Mouse (Mus musculus): ENCODE measurements around the gene Cd28. TPM values are rescaled to one million over a fixed set of nuclear protein-coding genes. Genes with fewer than 3 reads are reported as not detected.

The Cd28 gene
- polyA plus RNA-seq, 1 experiment from 2014 or later = 0.15 TPM

DNA sequence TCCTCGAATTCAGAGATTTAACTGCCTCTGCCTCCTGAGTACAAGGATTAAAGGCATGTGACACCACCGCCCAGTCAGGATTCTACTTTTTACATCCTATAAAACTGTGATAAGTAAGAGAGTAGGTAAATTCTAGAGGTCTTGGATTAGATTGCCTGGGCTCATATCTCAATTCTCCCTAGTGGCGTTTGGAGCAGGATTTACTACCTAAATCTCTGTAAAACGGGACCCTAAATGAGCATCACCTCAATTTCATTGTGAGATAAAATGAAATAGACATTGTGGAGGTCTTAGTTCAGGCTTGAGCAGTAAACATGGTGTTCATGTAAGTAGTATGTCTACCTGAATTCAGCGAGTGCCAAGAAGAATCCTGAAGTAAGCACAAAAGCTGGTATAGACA, 30.3 kb downstream of the Cd28 start:
- no peak for DNase-seq (ENCODE audit: low spot score)
- WGBS = 94% methylated on average over 5 of the region's 5 CpGs

DNA sequence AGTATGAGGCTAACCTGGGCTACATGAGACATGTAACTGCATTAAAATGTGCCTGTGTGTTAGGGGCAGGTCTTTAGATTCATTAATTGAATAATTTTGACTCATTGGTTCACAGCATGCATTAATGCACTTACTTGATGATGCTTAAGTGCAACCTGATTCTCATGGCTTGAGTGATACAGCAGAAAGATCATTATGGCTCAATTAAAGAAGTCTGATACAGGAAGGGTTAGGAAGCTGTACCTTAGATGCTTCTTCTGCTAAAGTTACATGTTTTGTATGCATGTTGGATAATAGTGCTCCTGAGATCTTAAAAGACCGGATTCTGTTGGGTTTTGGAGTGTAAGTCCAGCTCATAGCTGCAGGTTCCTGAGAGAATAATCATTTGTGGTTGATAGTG, 31.7 kb downstream of the Cd28 start:
- 91% methylated on average over 1 of the region's 1 CpGs for WGBS
- DNase-seq (ENCODE audit: low spot score) (no peak), ATAC-seq (ENCODE audit: low FRiP score) (no peak)
- H3K4me3 ChIP-seq (replicated peaks; ENCODE audit: low read length) = no peak overlapping the region
- no peaks in the 10 kb centered on the region for H3K27me3 ChIP-seq (ENCODE audit: control insufficient read depth, insufficient read depth, low read length)
- no peaks in the 10 kb centered on the region for H3K36me3 ChIP-seq (replicated peaks; ENCODE audit: control insufficient read depth, insufficient read depth)
- H3K9ac ChIP-seq = no peak overlapping the region
- H3K9me3 ChIP-seq (ENCODE audit: control insufficient read depth, low read length) = no peaks in the 10 kb centered on the region
- no peak overlapping the region for H3K27ac ChIP-seq
- H3K4me2 ChIP-seq (replicated peaks) = no peak overlapping the region
- H3K4me1 ChIP-seq (replicated peaks; ENCODE audit: control insufficient read depth, insufficient read depth, low read length) = no peaks in the 10 kb centered on the region

More for the DNA sequence above, 30.3 kb downstream of the Cd28 start:
- Histone ChIP-seq H3K27me3 (ENCODE audit: control insufficient read depth, insufficient read depth, low read length) (no peaks in the 10 kb centered on the region), H3K27ac (no peak overlapping the region), H3K9ac (no peak overlapping the region), H3K4me1 (replicated peaks; ENCODE audit: control insufficient read depth, insufficient read depth, low read length) (no peaks in the 10 kb centered on the region), H3K9me3 (ENCODE audit: control insufficient read depth, low read length) (no peaks in the 10 kb centered on the region), H3K4me2 (replicated peaks) (no peak overlapping the region), H3K4me3 (replicated peaks; ENCODE audit: low read length) (no peak overlapping the region), H3K36me3 (replicated peaks; ENCODE audit: control insufficient read depth, insufficient read depth) (no peaks in the 10 kb centered on the region)
- no peak for ATAC-seq (ENCODE audit: low FRiP score)

DNA sequence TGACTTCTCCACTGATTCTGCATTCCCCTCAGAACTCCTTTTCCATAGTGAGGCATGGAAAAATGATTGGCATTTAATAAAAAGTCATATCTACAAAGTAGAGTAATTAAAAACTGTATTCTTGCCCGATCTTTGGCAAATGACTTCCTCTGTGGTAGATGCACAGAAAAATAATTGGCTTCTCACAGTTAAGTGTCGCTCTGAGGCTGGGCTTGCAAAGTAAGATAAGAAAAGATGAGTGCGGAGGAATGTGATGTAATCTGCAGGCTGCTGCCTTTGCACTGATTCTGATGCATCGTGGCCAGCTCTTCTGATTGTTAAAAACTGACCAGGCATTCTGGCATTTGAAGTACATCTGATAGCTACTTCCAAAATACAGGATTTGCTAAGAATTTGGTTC, 32.3 kb downstream of the Cd28 start:
- 83% methylated on average over 4 of the region's 4 CpGs for WGBS
- Histone ChIP-seq H3K27me3 (ENCODE audit: control insufficient read depth, insufficient read depth, low read length) (no peaks in the 10 kb centered on the region), H3K9ac (no peak overlapping the region), H3K27ac (no peak overlapping the region), H3K9me3 (ENCODE audit: control insufficient read depth, low read length) (no peaks in the 10 kb centered on the region), H3K36me3 (replicated peaks; ENCODE audit: control insufficient read depth, insufficient read depth) (no peaks in the 10 kb centered on the region), H3K4me3 (replicated peaks; ENCODE audit: low read length) (no peak overlapping the region), H3K4me2 (replicated peaks) (no peak overlapping the region), H3K4me1 (replicated peaks; ENCODE audit: control insufficient read depth, insufficient read depth, low read length) (no peaks in the 10 kb centered on the region)
- ATAC-seq (ENCODE audit: low FRiP score) = no peak
- DNase-seq (ENCODE audit: low spot score) = no peak

DNA sequence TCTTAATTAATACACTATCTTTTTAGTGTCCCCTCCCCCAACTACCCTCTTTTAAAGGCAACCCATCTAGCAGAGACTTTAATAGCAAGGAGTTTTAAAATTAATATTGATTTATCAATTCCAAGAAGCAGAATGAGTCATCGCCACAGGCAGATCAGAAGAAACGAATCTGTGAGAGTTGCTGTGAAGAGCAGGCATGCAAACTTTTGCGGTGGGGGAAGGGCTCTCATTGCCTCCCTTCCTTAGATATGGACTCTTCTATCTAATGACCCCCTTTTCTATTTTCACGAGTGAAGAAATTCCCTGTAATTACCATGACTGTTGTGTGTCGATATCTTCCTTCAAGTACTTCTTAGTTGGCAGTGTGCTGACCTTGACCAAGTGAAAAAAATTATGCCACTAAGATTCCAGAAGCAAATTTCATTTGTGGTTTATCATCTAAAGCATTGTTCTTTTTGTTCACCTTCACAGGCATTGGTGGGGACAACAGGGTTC, 32.8 kb downstream of the Cd28 start:
- H3K4me3 ChIP-seq (replicated peaks; ENCODE audit: low read length) = no peak overlapping the region
- no peak overlapping the region for H3K9ac ChIP-seq
- H3K27ac ChIP-seq = no peak overlapping the region
- no peak overlapping the region for H3K4me2 ChIP-seq (replicated peaks)
- H3K4me1 ChIP-seq (replicated peaks; ENCODE audit: control insufficient read depth, insufficient read depth, low read length) = no peaks in the 10 kb centered on the region
- DNase-seq (ENCODE audit: low spot score) = no peak
- no peak for ATAC-seq (ENCODE audit: low FRiP score)
- no peaks in the 10 kb centered on the region for H3K27me3 ChIP-seq (ENCODE audit: control insufficient read depth, insufficient read depth, low read length)
- 83% methylated on average over 5 of the region's 5 CpGs for WGBS
- no peaks in the 10 kb centered on the region for H3K9me3 ChIP-seq (ENCODE audit: control insufficient read depth, low read length)
- no peaks in the 10 kb centered on the region for H3K36me3 ChIP-seq (replicated peaks; ENCODE audit: control insufficient read depth, insufficient read depth)

DNA sequence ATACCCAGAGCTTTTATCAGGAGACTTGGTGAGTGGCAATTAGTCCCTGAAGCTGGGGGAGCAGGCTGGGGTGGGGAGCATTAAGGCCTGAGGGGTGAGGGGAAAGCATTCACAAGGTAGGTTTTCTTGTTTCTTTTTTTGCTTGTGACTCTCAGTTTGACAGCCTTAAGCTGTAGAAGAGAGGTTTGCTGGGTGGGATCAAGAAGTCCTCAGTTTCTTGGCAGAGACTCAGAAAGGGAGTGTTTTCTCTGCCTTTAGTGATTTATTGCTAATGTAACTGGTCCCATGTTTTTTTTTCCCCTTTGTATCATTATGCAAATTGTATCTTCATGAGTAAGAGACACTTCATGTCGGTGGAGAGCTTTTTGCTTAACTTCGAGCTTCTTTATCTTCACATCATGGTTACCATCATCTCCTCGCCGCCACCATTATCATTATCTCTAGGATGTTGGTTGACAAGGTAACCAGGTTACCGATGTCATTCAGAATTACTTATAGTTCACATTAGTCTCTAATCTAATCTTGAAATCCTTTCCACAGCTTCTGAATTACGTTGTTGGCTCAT, 33.7 kb downstream of the Cd28 start:
- 86% methylated on average over 6 of the region's 6 CpGs for WGBS

DNA sequence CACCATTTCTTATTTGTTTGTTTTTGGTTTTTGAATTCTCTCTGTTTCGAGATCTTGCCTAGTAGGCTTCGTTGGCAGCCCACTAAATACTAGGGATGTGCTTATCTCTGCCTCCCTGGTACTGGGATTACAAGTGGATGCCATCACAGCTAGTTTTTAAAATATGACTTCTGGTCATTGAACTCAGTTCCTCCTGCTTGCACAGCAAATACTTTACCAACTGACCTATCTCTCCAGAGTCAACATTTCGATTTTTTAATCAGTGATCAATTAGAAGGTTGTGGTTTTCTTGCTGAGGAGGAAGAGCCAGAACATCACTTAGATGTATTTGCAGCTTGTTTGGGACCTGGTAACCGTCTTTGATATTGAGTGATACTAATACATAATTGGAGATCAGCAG, 34.4 kb downstream of the Cd28 start:
- Histone ChIP-seq H3K4me1 (replicated peaks; ENCODE audit: control insufficient read depth, insufficient read depth, low read length) (no peaks in the 10 kb centered on the region), H3K27ac (no peak overlapping the region), H3K9ac (no peak overlapping the region), H3K9me3 (ENCODE audit: control insufficient read depth, low read length) (no peaks in the 10 kb centered on the region), H3K4me2 (replicated peaks) (no peak overlapping the region), H3K36me3 (replicated peaks; ENCODE audit: control insufficient read depth, insufficient read depth) (no peaks in the 10 kb centered on the region), H3K4me3 (replicated peaks; ENCODE audit: low read length) (no peak overlapping the region), H3K27me3 (ENCODE audit: control insufficient read depth, insufficient read depth, low read length) (no peaks in the 10 kb centered on the region)
- WGBS = 91% methylated on average over 4 of the region's 4 CpGs
- ATAC-seq (ENCODE audit: low FRiP score) = no peak
- DNase-seq (ENCODE audit: low spot score) = no peak

More for the DNA sequence above, 33.7 kb downstream of the Cd28 start:
- no peaks in the 10 kb centered on the region for H3K9me3 ChIP-seq (ENCODE audit: control insufficient read depth, low read length)
- H3K27ac ChIP-seq = no peak overlapping the region
- H3K4me1 ChIP-seq (replicated peaks; ENCODE audit: control insufficient read depth, insufficient read depth, low read length) = no peaks in the 10 kb centered on the region
- H3K36me3 ChIP-seq (replicated peaks; ENCODE audit: control insufficient read depth, insufficient read depth) = no peaks in the 10 kb centered on the region
- ATAC-seq (ENCODE audit: low FRiP score) = no peak
- no peaks in the 10 kb centered on the region for H3K27me3 ChIP-seq (ENCODE audit: control insufficient read depth, insufficient read depth, low read length)
- H3K4me2 ChIP-seq (replicated peaks) = no peak overlapping the region
- H3K9ac ChIP-seq = no peak overlapping the region
- no peak overlapping the region for H3K4me3 ChIP-seq (replicated peaks; ENCODE audit: low read length)
- no peak for DNase-seq (ENCODE audit: low spot score)

DNA sequence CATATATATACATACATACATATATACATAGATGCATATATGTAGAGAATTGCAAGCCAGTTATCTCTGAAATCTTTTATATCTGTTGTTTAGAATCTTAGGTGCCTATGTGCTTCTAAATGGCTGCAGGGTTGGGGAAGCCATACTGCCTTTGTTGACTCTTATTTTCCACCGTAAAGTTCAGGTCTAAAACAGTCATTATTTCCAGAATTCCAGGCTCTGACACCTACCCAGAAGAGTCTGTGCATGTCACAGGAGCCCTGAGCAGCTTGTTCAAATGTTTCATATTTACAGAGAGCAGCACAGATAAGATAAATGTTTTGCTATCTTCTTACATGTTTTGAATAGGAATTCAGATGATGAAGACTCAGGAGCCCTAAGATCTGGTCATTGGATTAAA, 36.4 kb downstream of the Cd28 start:
- Histone ChIP-seq H3K27ac (no peak overlapping the region), H3K4me2 (replicated peaks) (no peak overlapping the region), H3K36me3 (replicated peaks; ENCODE audit: control insufficient read depth, insufficient read depth) (no peaks in the 10 kb centered on the region), H3K9ac (no peak overlapping the region), H3K9me3 (ENCODE audit: control insufficient read depth, low read length) (no peaks in the 10 kb centered on the region), H3K27me3 (ENCODE audit: control insufficient read depth, insufficient read depth, low read length) (no peaks in the 10 kb centered on the region), H3K4me3 (replicated peaks; ENCODE audit: low read length) (no peak overlapping the region), H3K4me1 (replicated peaks; ENCODE audit: control insufficient read depth, insufficient read depth, low read length) (no peaks in the 10 kb centered on the region)
- ATAC-seq (ENCODE audit: low FRiP score) (no peak), DNase-seq (ENCODE audit: low spot score) (no peak)
- 85% methylated on average over 1 of the region's 1 CpGs for WGBS

DNA sequence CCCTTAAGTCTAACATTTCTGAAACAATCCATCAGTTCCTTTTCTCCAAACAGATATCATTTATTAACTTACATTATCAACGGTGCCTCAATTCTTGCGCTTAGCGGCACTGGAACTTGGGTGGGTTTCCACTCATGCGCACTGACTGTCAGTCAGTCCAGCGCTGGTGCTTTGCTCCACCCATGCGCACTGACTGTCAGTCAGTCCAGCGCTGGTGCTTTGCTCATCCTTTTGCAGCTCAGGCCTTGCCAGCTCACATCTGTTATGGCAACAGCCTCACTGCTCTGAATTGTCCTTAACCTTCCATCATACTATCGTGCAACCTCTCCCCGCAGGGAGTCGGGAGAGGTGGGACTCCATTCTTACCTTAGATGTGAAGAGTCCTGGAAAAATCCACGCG, 37.4 kb downstream of the Cd28 start:
- Histone ChIP-seq H3K9me3 (ENCODE audit: control insufficient read depth, low read length) (no peaks in the 10 kb centered on the region), H3K27ac (no peak overlapping the region), H3K9ac (no peak overlapping the region), H3K4me2 (replicated peaks) (no peak overlapping the region), H3K4me3 (replicated peaks; ENCODE audit: low read length) (no peak overlapping the region), H3K36me3 (replicated peaks; ENCODE audit: control insufficient read depth, insufficient read depth) (no peaks in the 10 kb centered on the region), H3K4me1 (replicated peaks; ENCODE audit: control insufficient read depth, insufficient read depth, low read length) (no peaks in the 10 kb centered on the region), H3K27me3 (ENCODE audit: control insufficient read depth, insufficient read depth, low read length) (no peaks in the 10 kb centered on the region)
- ATAC-seq (ENCODE audit: low FRiP score) (no peak), DNase-seq (ENCODE audit: low spot score) (no peak)
- WGBS = 94% methylated on average over 12 of the region's 12 CpGs

DNA sequence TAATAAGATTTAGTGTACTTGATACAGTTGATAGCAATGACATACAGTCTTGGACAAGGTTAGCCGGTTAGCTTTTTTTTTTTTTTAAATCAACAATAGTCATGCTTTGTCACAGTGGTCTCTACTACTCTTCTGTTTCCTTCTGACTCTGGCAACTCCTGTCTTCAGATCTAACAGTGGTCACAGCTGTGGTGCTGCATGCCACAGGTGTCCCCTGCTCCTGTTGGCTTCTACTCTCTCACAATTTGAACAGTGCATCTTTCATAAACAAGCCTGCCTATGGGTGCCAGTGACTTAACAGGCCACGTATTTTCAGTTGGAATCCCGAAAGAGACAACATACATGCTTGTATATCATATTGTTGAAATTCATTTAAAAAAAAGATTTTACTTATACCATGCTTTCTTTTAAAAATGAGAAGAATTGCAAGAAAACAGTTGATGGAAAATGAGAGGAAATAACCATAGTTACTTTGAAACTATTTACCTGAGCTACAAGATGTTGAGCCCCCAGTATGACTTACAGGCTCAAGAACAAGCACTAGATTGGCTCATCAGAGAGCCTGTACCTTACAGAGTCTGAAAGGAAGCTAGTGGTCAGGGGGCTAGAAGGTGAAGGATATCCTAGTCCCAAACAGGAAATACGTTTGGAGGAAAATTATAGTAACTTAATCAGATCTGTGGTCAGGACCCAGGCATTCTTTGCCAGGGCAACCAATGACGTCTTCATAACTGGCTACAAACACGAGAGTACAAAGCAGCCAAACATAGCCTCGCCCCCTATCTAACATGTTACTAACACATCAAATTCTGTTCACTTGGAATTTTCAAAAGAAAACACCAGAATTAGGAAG, 39.0 kb downstream of the Cd28 start:
- DNase-seq (ENCODE audit: low spot score) = no peak
- Histone ChIP-seq H3K36me3 (replicated peaks; ENCODE audit: control insufficient read depth, insufficient read depth) (no peaks in the 10 kb centered on the region), H3K4me1 (replicated peaks; ENCODE audit: control insufficient read depth, insufficient read depth, low read length) (no peaks in the 10 kb centered on the region), H3K9ac (no peak overlapping the region), H3K4me3 (replicated peaks; ENCODE audit: low read length) (no peak overlapping the region), H3K9me3 (ENCODE audit: control insufficient read depth, low read length) (no peaks in the 10 kb centered on the region), H3K4me2 (replicated peaks) (no peak overlapping the region), H3K27me3 (ENCODE audit: control insufficient read depth, insufficient read depth, low read length) (no peaks in the 10 kb centered on the region), H3K27ac (no peak overlapping the region)
- WGBS = 83% methylated on average over 7 of the region's 7 CpGs
- ATAC-seq (ENCODE audit: low FRiP score) = no peak

All from hindbrain, embryonic 14.5 days (tissue).